ENCODE assay signal across 19 mouse cellular contexts in the genomic region with DNA sequence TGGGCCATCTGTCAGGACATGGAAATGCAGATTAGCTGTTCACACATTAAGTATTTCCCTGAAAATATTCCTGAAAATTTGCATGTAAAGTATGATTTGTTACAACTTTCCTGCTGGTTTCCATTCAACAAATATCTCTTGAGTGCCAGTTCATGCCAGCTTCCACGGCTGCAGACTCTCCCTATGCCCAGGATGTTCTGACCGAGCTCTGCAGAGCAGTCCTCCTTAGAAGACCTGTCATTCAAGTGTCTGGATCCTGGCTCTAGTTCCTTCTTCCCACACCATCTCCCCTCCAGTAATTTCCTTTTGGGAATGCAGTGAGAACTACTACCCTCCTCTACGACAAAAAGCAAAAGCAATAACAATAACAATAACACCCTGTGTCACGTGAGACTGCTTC.
"Had no signal": no experiment of that assay in that cellular context is flagged by ENCODE, and none has a peak within 500 bp of the region (broad histone marks: within the 10 kb centered on the region; RNA-seq: fewer than 3 reads in every experiment).

No protein-coding gene starts in this region.

- H3K27me3 ChIP-seq: midbrain, embryonic 12.5 days; neural tube, embryonic 13.5 days; neural tube, embryonic 15.5 days had no signal

- H3K9ac ChIP-seq: lung, embryonic 14.5 days; midbrain, embryonic 12.5 days; neural tube, embryonic 13.5 days; neural tube, embryonic 15.5 days had no signal

- H3K9me3 ChIP-seq: midbrain, embryonic 10.5 days; midbrain, embryonic 12.5 days; neural tube, embryonic 13.5 days; neural tube, embryonic 15.5 days had no signal

- ATAC-seq: midbrain, embryonic 16.5 days had no signal

- H3K27ac ChIP-seq: midbrain, embryonic 10.5 days; midbrain, embryonic 12.5 days; neural tube, embryonic 13.5 days; neural tube, embryonic 15.5 days had no signal

- H3K4me3 ChIP-seq: midbrain, embryonic 10.5 days; midbrain, embryonic 12.5 days; myocyte; neural tube, embryonic 13.5 days; neural tube, embryonic 15.5 days had no signal

- H3K4me2 ChIP-seq: lung, embryonic 14.5 days; midbrain, embryonic 12.5 days; neural tube, embryonic 13.5 days; neural tube, embryonic 15.5 days had no signal

- H3K4me1 ChIP-seq: midbrain, embryonic 10.5 days; midbrain, embryonic 12.5 days; neural tube, embryonic 13.5 days had no signal

- DNase-seq: lung, adult 18-20 months; lung, embryonic 14.5 days; lung, postnatal 10 days; lung, postnatal 4 days; midbrain, embryonic 14.5 days; retina, postnatal 1 day; right cerebral cortex, adult 18-20 months; right cerebral cortex, postnatal 25 days; right cerebral cortex, postnatal 4 days; spleen, adult 18-20 months; thymus, adult 18-20 months; thymus, postnatal 25 days; thymus, postnatal 4 days had no signal

- H3K36me3 ChIP-seq: midbrain, embryonic 10.5 days; midbrain, embryonic 12.5 days; neural tube, embryonic 13.5 days; neural tube, embryonic 15.5 days had no signal
